Mouse (Mus musculus) urinary bladder, postnatal 25 days (tissue): ENCODE measurements around the gene Gm45716.

Experiments
- DNase-seq: peaks from one replicate; pipeline ENCODE4 v3.0.0; 2022; ENCODE audit warnings: low spot score

Gene Gm45716

DNA sequence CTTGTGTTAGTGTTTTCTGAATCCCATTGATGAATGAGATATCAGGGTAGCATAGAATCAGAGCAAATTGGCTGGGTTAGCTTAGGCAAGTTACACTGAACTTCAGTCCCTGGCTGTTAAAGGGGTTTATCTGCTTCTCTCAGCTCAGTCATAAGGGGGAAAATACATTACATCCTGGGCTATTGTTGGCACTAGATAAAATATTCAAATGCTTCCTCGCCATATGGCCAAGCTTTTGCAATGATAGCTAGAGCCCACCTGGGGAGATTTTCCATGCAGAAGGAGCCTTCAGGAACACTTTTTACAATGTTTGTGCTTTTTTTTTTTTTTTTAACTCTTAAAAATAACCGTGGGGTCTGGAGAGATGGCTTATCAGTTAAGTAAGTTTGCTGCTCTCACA lies 96.6 kb downstream of the Gm45716 start:
- no peak for DNase-seq

GRCm38 (mm10) chr11:90284623-90285022 lies 97.1 kb downstream of the Gm45716 start:
- no peak for DNase-seq

DNA sequence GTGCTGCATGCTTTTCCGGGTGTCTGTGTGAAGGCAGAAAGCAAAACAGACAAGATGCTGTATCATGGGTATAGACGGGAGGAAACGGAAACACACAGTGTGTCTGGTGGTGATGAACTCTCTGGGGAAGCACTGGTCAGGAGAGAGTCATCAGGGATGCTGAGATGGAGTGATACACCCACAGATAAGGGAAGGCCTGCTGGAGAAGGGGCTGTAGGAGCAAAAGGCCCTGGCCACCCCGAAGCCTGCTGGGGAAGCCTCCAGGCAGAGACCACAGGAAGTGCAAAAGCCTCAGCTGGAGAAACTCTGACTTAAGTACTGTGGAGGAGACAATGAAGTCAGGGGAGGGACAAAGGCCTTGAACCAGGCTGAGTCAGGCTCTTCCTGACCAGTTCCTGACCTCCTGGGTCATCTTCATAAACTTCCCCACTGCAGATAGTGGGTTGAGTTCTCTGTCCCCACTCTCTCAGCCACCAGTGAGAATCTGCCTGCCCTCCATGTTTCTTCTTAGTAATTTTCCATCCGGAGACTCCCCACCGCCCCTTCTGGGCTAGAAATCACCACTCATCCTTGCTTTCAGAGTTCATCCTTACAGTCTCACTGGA lies 99.2 kb downstream of the Gm45716 start:
- no peak for DNase-seq

DNA sequence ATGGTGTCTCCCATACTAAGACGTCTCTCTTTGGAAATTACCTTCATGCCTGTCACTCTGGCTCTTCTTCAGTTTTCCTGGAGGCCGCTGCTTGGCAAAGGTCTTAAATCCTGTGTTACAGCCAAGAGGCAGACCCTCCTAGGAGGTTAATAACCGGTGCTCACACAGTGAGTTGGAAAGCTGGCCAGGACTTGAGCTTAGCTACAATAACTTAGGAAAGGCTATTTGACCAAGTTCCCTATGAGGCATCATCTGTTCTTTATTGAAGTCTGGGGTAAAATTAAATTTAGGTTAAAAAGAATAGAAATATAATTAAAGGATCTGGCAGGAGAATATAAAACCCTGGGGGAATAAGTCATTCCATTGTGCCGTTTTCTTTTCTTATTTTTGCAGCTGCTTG lies 103.7 kb downstream of the Gm45716 start:
- DNase-seq = no peak

DNA sequence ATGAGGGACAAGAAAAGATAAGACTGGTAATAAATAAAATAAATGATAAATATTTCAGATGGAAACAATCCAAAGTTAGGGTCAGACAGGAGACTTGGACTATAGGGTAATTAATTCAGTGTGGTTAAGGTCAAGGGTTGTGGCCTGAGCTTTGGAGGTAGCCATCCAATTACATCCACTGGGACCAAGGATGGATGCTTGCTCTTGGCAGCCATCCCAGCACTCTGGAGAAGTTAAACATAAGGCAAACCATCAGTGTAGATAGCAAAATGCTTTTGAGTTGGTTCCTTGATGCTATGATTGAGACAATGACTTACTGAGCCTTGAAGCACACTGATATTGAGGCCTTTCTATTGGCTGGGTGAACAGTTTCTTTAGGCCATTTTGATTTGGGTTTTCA lies 105.3 kb downstream of the Gm45716 start:
- DNase-seq = no peak

DNA sequence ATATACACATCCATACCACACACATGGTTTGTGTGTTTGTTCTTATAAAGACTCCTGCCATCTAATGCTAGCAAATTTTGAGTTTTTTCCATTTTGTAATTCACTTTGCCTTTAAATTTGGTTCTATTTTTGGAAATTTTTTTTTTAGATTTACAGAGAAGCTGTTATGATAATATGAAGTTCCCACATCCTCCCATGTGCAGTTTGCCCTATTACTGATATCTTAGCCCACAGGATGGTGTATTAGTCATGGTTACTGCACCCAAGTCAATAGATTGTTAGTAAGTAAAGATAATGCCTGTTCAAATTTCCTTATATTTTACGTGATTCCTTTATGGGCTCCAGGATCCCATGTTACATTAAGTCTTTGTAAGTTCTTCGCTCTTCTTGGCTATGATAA lies 107.1 kb downstream of the Gm45716 start:
- DNase-seq = no peak
